Comparison of ENCODE assay signal across 18 mouse cellular contexts in the genomic region with DNA sequence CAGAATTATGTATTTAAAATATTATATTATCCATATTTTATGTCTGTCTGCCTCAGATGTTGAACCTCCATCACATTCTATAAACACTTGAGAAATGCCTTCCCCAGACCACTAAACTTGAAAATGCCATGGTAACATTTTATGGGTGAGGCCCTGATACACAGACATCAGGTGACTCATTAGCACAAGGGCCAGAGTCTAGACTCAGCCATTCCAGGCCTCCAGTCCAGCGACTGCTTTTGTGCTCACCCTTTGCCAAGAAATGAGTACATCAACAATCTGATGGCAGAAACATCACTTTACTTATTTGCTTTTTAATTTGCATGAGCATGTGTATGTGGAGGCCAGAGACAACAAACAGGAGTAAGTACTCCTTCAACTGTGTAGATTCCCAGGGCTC. TPM values are rescaled to one million over a fixed set of nuclear protein-coding genes. Genes with fewer than 3 reads are reported as not detected.
DNase-seq lines count a peak whose midpoint lies in the region; TF ChIP-seq lines count a peak whose summit lies in the region.
"Had no signal": no experiment of that assay in that cellular context is flagged by ENCODE, and none has a peak within 500 bp of the region (broad histone marks: within the 10 kb centered on the region; RNA-seq: fewer than 3 reads in every experiment).

No protein-coding gene starts in this region.

- H3K27ac ChIP-seq in embryonic fibroblast, embryonic 13.5 days (ENCODE audit: insufficient read depth, low read length), result peak overlapping the region; percentile 62; the same call in 1 of the 2 replicates
- H3K27ac ChIP-seq: hindbrain, embryonic 14.5 days; layer of hippocampus, adult 2 months; neural tube, embryonic 13.5 days had no signal

- TF ChIP-seq POLR2A in embryonic fibroblast, embryonic 13.5 days (IDR thresholded peaks at IDR 0.05; ENCODE audit: low read depth, low read length), result no peak

- H3K4me3 ChIP-seq in embryonic fibroblast, embryonic 13.5 days (ENCODE audit: insufficient read depth, low read length), result no peak overlapping the region
- H3K4me3 ChIP-seq: erythroblast, embryonic 14.5 days; layer of hippocampus, adult 2 months; neural tube, embryonic 13.5 days had no signal

- H3K4me1 ChIP-seq in embryonic fibroblast, embryonic 13.5 days (ENCODE audit: control insufficient read depth, insufficient read depth, low read length), result peaks cover 2% of the 10 kb centered on the region; the same call in 1 of the 2 replicates
- H3K4me1 ChIP-seq: neural tube, embryonic 13.5 days had no signal

- peak; percentile 40 for DNase-seq in kidney, postnatal 14 days
- DNase-seq in kidney, adult 18-20 months, result no peak
- peak; percentile 54 for DNase-seq in MN1 (ENCODE audit: low spot score)
- DNase-seq in lung, postnatal 36 days, result peak; percentile 21
- no peak for DNase-seq in thymus, postnatal 14 days
- no peak for DNase-seq in urinary bladder, postnatal 36 days (ENCODE audit: low spot score in 2 of 2)
- DNase-seq: adrenal gland, postnatal 25 days; cerebellum, postnatal 10 days; forebrain, postnatal 0 days; liver; thymus, postnatal 4 days had no signal

- TF ChIP-seq CTCF in embryonic fibroblast, embryonic 13.5 days (IDR thresholded peaks at IDR 0.05; ENCODE audit: borderline replicate concordance, insufficient read depth, low read length), result no peak

RNA-seq across cellular contexts. Expression of a gene that starts 22.0 kb away (rescaled TPM):
- polyA plus RNA-seq in embryonic fibroblast, embryonic 13.5 days (2011; ENCODE audit: insufficient read length, low read depth, missing spikeins), result not detected in 2 replicates
- polyA plus RNA-seq: erythroblast, embryonic 14.5 days; forebrain, postnatal 0 days; heart, embryonic 16.5 days; hindbrain, embryonic 14.5 days; midbrain, embryonic 16.5 days; neural tube, embryonic 13.5 days had no signal

Comparison
In these comparisons a context has a peak if more than half of its experiments do, and no peak if none do; other contexts are left out.
1. DNase-seq: peak in kidney, postnatal 14 days (single experiment), MN1 (single experiment) and lung, postnatal 36 days (single experiment); none in kidney, adult 18-20 months (single experiment), thymus, postnatal 14 days (single experiment) and urinary bladder, postnatal 36 days (0 of 2).